Mouse (Mus musculus): ENCODE results near the gene Hs1bp3. TPM values are rescaled to one million over a fixed set of nuclear protein-coding genes. Genes with fewer than 3 reads are reported as not detected.

Hs1bp3 gene
- polyA plus RNA-seq, 1 experiment from 2014 or later, result 11.1 TPM

DNA sequence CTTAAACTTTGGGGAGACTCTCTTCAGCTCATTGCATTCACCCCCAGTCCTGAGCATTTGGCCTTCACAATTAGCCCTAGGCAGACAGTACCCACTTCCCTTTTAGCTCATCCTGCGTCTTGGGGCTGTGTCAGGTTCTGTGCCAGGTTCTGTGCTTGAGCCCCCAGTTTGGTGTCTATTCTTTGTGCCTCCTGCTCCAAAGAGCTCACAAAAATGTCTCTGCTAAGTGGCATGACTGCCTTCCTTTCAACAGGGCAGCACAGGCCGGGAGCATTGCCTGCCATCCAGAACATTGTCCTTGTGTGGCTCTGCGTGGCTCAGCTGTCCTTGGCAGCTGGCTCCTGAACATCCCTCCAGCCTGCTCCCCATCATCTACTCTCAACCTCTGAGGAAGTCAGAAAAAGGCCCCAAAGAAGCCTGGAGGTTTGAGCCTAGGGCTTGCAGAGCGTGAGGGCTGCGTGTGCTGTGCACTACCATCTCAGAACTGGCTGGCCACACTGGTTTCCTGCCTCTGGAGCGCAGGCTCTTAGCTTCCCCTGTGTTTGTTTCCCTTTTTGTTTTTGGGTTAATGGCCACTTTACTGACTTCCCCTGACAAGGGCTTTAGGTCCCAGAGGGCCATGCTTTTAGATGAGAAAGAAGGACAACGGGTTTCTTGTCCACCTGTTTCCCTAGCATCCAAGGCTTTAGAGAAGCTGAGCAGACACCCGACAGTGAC lies 34.7 kb downstream of the Hs1bp3 start:
- WGBS, result 75% methylated on average over 8 of the region's 8 CpGs
- Histone ChIP-seq H3K27ac (replicated peaks in 1 of 2; ENCODE audit: control insufficient read depth in 1 of 2, insufficient read depth in 1 of 2, low read depth in 2 of 2, low read length in 2 of 2) (no peak overlapping the region), H3K4me1 (ENCODE audit: control insufficient read depth in 2 of 2, insufficient read depth in 2 of 2, low read length in 2 of 2) (peaks cover 11 to 25% of the 10 kb centered on the region in 2 experiments; a peak in 3 of 4 replicates), H3K27me3 (ENCODE audit: control insufficient read depth, insufficient read depth, low read length) (no peaks in the 10 kb centered on the region), H3K4me3 (ENCODE audit: control insufficient read depth in 1 of 2, insufficient read depth in 1 of 2, low read depth in 1 of 2, low read length in 2 of 2) (no peak overlapping the region), H3K36me3 (ENCODE audit: control insufficient read depth, insufficient read depth, low read length) (peaks cover 5% of the 10 kb centered on the region), H3K4me2 (ENCODE audit: low read length) (no peak overlapping the region), H3K9ac (ENCODE audit: low read length) (no peak overlapping the region), H3K9me3 (ENCODE audit: control insufficient read depth, low read length) (no peaks in the 10 kb centered on the region)
- no peak for ATAC-seq (ENCODE audit: insufficient number of reproducible peaks, insufficient read depth, low FRiP score, low read depth)

DNA sequence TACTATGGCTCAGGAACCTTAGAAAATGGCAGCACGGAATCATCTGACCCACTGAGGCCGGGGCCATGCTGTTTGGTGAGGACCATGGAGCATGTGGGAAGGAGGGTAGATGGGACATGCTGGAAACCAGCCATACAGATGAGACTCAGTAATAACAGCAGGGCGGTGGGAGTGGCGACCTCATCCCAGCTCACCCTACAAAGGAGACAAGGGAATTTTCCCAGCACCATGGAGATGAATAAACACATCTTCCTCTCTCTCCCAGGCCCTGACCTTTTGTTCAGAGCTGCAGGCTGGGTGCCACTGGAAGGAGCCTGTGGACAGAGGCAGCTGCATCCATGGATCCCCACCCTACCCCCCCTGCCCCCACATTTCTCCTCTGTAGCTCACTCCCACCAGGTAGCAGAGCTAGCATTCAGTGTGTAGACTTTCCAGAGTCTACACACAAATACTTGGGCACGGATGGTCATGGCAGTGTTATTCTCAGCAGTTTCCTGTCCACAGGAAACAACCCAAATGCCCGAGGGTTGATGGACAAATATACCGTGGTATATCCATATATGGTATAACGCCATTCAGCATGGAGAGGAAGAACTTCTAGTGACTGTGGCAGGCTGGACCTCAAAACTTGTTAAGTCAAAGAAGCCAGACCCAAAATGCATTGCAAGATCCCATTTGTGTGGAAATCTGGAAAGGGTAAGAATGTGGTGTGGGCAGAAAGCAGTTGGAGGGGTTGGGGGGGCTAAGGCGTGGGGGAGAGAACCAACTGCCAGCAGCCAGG lies 35.7 kb downstream of the Hs1bp3 start:
- no peak for ATAC-seq (ENCODE audit: insufficient number of reproducible peaks, insufficient read depth, low FRiP score, low read depth)
- WGBS, result 66% methylated on average over 9 of the region's 9 CpGs
- Histone ChIP-seq H3K4me3 (ENCODE audit: control insufficient read depth in 1 of 2, insufficient read depth in 1 of 2, low read depth in 1 of 2, low read length in 2 of 2) (no peak overlapping the region), H3K9me3 (ENCODE audit: control insufficient read depth, low read length) (no peaks in the 10 kb centered on the region), H3K9ac (ENCODE audit: low read length) (no peak overlapping the region), H3K4me2 (ENCODE audit: low read length) (no peak overlapping the region), H3K36me3 (ENCODE audit: control insufficient read depth, insufficient read depth, low read length) (no peaks in the 10 kb centered on the region), H3K27me3 (ENCODE audit: control insufficient read depth, insufficient read depth, low read length) (no peaks in the 10 kb centered on the region), H3K4me1 (ENCODE audit: control insufficient read depth in 2 of 2, insufficient read depth in 2 of 2, low read length in 2 of 2) (peaks cover 11 to 25% of the 10 kb centered on the region in 2 experiments; a peak in 3 of 4 replicates), H3K27ac (replicated peaks in 1 of 2; ENCODE audit: control insufficient read depth in 1 of 2, insufficient read depth in 1 of 2, low read depth in 2 of 2, low read length in 2 of 2) (no peak overlapping the region)

DNA sequence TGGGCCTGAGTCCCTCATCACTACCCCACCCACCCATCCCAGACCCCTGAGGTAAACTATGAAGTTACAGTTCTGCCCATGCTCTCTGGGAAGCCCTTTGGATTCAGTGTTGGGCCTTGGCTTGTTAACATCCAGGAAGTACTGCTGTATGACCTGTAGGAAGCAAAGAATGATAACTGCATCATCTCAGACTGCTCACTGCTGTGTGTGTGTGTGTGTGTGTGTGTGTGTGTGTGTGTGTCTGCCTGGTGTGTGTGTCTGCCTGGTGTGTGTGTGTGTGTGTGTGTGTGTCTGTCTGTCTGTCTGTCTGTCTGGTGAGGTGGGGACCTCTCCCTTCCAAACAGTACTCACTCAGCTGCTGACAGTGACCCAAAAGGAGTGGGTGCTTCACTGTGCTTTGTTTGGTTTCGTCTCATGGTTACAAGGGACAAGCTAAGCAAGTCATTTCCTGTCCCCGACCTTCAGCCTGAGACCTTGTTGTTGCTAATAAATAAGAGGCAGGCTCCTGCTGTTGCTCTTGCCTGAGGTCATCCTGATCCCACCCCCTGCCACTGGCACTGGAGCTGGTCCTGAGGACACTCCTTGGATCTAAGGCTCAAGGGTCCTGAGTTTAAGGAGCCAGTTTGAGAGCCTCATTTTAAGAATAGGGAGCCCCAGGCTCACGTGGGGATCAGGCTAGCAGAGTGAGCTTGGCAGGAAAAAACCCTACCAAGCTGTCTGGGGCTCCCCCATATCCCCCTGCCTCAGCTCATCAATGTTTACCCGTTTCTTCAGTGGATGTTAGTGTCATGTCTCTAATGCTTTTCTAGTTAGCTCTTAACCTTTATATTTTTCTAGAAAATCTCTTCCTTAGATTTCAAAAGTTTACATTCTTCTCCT lies 38.0 kb downstream of the Hs1bp3 start:
- H3K4me2 ChIP-seq (ENCODE audit: low read length), result no peak overlapping the region
- ATAC-seq (ENCODE audit: insufficient number of reproducible peaks, insufficient read depth, low FRiP score, low read depth), result no peak
- peaks cover 4 to 11% of the 10 kb centered on the region in 2 experiments; a peak in 2 of 4 replicates for H3K4me1 ChIP-seq (ENCODE audit: control insufficient read depth in 2 of 2, insufficient read depth in 2 of 2, low read length in 2 of 2)
- H3K9ac ChIP-seq (ENCODE audit: low read length), result no peak overlapping the region
- no peaks in the 10 kb centered on the region for H3K36me3 ChIP-seq (ENCODE audit: control insufficient read depth, insufficient read depth, low read length)
- no peaks in the 10 kb centered on the region for H3K9me3 ChIP-seq (ENCODE audit: control insufficient read depth, low read length)
- WGBS, result 33% methylated on average over 4 of the region's 4 CpGs
- 0 out of 4 replicates have a peak overlapping the region, but pooled peaks of 1 of the 2 experiments have one; percentile 18 for H3K27ac ChIP-seq (replicated peaks in 1 of 2; ENCODE audit: control insufficient read depth in 1 of 2, insufficient read depth in 1 of 2, low read depth in 2 of 2, low read length in 2 of 2)
- no peaks in the 10 kb centered on the region for H3K27me3 ChIP-seq (ENCODE audit: control insufficient read depth, insufficient read depth, low read length)
- H3K4me3 ChIP-seq (ENCODE audit: control insufficient read depth in 1 of 2, insufficient read depth in 1 of 2, low read depth in 1 of 2, low read length in 2 of 2), result no peak overlapping the region

DNA sequence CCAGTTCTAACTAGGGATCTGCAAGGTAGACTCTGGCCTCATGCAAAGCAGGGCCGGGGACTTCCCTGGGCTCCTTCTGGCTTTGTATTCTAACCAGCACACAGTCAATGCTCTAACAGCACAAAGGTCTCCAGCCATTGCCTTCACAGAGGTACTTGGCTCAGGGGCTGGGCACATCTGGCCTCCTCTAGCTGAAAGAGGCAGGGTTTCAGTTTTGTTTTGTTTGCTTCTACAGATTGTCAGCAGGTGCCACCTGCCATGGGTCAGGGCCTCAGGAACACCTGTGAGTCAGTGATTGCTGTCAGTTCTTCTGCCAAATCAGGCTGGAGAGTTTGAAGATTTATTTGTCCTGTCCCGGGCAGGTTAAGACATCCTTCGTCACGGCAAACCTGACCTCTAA lies 39.8 kb downstream of the Hs1bp3 start:
- no peaks in the 10 kb centered on the region for H3K27me3 ChIP-seq (ENCODE audit: control insufficient read depth, insufficient read depth, low read length)
- no peak overlapping the region for H3K9ac ChIP-seq (ENCODE audit: low read length)
- no peak overlapping the region for H3K4me3 ChIP-seq (ENCODE audit: control insufficient read depth in 1 of 2, insufficient read depth in 1 of 2, low read depth in 1 of 2, low read length in 2 of 2)
- H3K9me3 ChIP-seq (ENCODE audit: control insufficient read depth, low read length), result no peaks in the 10 kb centered on the region
- H3K4me1 ChIP-seq (ENCODE audit: control insufficient read depth in 2 of 2, insufficient read depth in 2 of 2, low read length in 2 of 2), result peaks cover 12 to 14% of the 10 kb centered on the region in 2 experiments; a peak in 3 of 4 replicates
- H3K4me2 ChIP-seq (ENCODE audit: low read length), result no peak overlapping the region
- 82% methylated on average over 4 of the region's 4 CpGs for WGBS
- no peaks in the 10 kb centered on the region for H3K36me3 ChIP-seq (ENCODE audit: control insufficient read depth, insufficient read depth, low read length)
- ATAC-seq (ENCODE audit: insufficient number of reproducible peaks, insufficient read depth, low FRiP score, low read depth), result no peak
- H3K27ac ChIP-seq (replicated peaks in 1 of 2; ENCODE audit: control insufficient read depth in 1 of 2, insufficient read depth in 1 of 2, low read depth in 2 of 2, low read length in 2 of 2), result no peak overlapping the region

DNA sequence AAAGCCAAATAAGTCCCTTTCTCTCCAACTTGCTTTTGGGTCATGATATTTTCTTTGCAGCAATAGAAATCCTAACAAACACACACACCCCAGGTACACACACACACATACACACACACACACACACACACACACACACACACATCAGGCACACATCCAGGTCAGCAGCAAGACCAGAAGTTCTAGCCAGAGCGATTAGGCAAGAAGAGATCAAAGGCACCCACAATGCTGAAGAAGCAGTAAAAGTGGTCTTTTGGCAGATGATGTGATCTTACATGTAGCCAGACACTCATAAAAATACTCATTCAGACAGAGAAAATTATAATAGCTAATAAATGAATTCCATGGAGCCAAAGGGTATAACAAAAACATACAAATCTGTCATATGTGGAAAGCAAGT lies 41.0 kb downstream of the Hs1bp3 start:
- H3K27me3 ChIP-seq (ENCODE audit: control insufficient read depth, insufficient read depth, low read length), result no peaks in the 10 kb centered on the region
- no peak overlapping the region for H3K27ac ChIP-seq (replicated peaks in 1 of 2; ENCODE audit: control insufficient read depth in 1 of 2, insufficient read depth in 1 of 2, low read depth in 2 of 2, low read length in 2 of 2)
- no peak overlapping the region for H3K9ac ChIP-seq (ENCODE audit: low read length)
- H3K36me3 ChIP-seq (ENCODE audit: control insufficient read depth, insufficient read depth, low read length), result no peaks in the 10 kb centered on the region
- no peak for ATAC-seq (ENCODE audit: insufficient number of reproducible peaks, insufficient read depth, low FRiP score, low read depth)
- H3K4me3 ChIP-seq (ENCODE audit: control insufficient read depth in 1 of 2, insufficient read depth in 1 of 2, low read depth in 1 of 2, low read length in 2 of 2), result no peak overlapping the region
- no peaks in the 10 kb centered on the region for H3K9me3 ChIP-seq (ENCODE audit: control insufficient read depth, low read length)
- H3K4me2 ChIP-seq (ENCODE audit: low read length), result no peak overlapping the region
- WGBS, result 94% methylated on average over 1 of the region's 1 CpGs
- H3K4me1 ChIP-seq (ENCODE audit: control insufficient read depth in 2 of 2, insufficient read depth in 2 of 2, low read length in 2 of 2), result peaks cover 13 to 19% of the 10 kb centered on the region in 2 experiments

DNA sequence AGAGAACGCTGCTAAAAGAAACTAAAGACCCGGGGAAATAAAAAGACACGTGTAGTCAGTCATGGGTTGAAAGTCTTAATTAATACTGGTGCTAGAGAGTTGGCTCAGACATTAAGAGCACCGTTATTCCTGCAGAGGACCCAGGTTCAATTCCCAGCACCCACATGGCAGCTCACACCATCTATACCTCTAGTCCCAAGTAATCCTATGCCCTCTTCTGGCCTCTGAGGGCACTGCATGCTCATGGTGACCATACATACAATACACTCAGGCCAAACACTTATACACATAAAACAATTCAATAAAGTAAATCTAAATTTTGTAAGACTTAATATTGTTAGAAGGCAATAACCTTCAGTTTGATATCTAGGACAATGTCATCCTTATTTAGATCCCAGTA lies 41.8 kb downstream of the Hs1bp3 start:
- no peak for ATAC-seq (ENCODE audit: insufficient number of reproducible peaks, insufficient read depth, low FRiP score, low read depth)
- no peak overlapping the region for H3K4me3 ChIP-seq (ENCODE audit: control insufficient read depth in 1 of 2, insufficient read depth in 1 of 2, low read depth in 1 of 2, low read length in 2 of 2)
- H3K4me2 ChIP-seq (ENCODE audit: low read length), result no peak overlapping the region
- no peaks in the 10 kb centered on the region for H3K9me3 ChIP-seq (ENCODE audit: control insufficient read depth, low read length)
- no peaks in the 10 kb centered on the region for H3K36me3 ChIP-seq (ENCODE audit: control insufficient read depth, insufficient read depth, low read length)
- H3K9ac ChIP-seq (ENCODE audit: low read length), result no peak overlapping the region
- no peak overlapping the region for H3K27ac ChIP-seq (replicated peaks in 1 of 2; ENCODE audit: control insufficient read depth in 1 of 2, insufficient read depth in 1 of 2, low read depth in 2 of 2, low read length in 2 of 2)
- no peaks in the 10 kb centered on the region for H3K27me3 ChIP-seq (ENCODE audit: control insufficient read depth, insufficient read depth, low read length)
- WGBS, result 82% methylated on average over 4 of the region's 4 CpGs
- H3K4me1 ChIP-seq (ENCODE audit: control insufficient read depth in 2 of 2, insufficient read depth in 2 of 2, low read length in 2 of 2), result peaks cover 13 to 19% of the 10 kb centered on the region in 2 experiments

DNA sequence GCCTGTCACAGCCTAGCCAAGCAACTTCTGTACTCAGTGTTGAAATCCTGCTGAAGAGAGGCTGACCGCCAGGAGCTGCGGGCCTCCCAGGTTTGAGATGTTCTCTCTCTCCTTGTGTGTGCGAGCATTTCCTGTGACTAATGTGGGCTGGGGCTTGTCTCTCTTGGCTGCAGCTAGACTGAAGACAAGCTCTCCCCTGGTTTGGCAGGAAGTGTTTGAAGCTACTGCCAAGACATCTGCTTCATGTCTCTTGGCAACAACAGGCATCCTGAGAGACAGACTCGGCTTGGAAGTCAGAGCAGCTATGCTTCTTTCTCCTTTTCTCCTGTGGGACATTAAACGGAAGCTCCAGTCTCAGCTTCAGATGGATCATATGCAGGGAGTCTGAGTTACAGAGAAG lies 44.2 kb downstream of the Hs1bp3 start:
- ATAC-seq (ENCODE audit: insufficient number of reproducible peaks, insufficient read depth, low FRiP score, low read depth), result peak; percentile 84
- Histone ChIP-seq H3K4me3 (ENCODE audit: control insufficient read depth in 1 of 2, insufficient read depth in 1 of 2, low read depth in 1 of 2, low read length in 2 of 2) (no peak overlapping the region), H3K27ac (replicated peaks in 1 of 2; ENCODE audit: control insufficient read depth in 1 of 2, insufficient read depth in 1 of 2, low read depth in 2 of 2, low read length in 2 of 2) (peak overlapping the region; percentile 45 to 63; a peak in 3 of 4 replicates), H3K9me3 (ENCODE audit: control insufficient read depth, low read length) (no peaks in the 10 kb centered on the region), H3K36me3 (ENCODE audit: control insufficient read depth, insufficient read depth, low read length) (no peaks in the 10 kb centered on the region), H3K27me3 (ENCODE audit: control insufficient read depth, insufficient read depth, low read length) (no peaks in the 10 kb centered on the region), H3K4me2 (ENCODE audit: low read length) (no peak overlapping the region), H3K9ac (ENCODE audit: low read length) (no peak overlapping the region), H3K4me1 (ENCODE audit: control insufficient read depth in 2 of 2, insufficient read depth in 2 of 2, low read length in 2 of 2) (peaks cover 9 to 19% of the 10 kb centered on the region in 2 experiments)
- 28% methylated on average over 5 of the region's 5 CpGs for WGBS

All from heart, embryonic 14.5 days (tissue).